Mouse (Mus musculus) ES-Bruce4 (cell line): ENCODE results near the gene Aldh3a2. TPM values are rescaled to one million over a fixed set of nuclear protein-coding genes. Genes with fewer than 3 reads are reported as not detected.

ENCODE experiments used
- H3K27ac ChIP-seq: 2 replicates; pipeline ENCODE4 v1.5.1; 2012; ENCODE audit warnings: low read length, inconsistent platforms; ENCODE audit not compliant: insufficient read depth
- H3K27me3 ChIP-seq: 2 replicates; pipeline ENCODE4 v1.6.1; 2012; ENCODE audit warnings: mild to moderate bottlenecking, low read length, inconsistent platforms; ENCODE audit not compliant: control insufficient read depth, poor library complexity, insufficient read depth, severe bottlenecking
- H3K36me3 ChIP-seq: 2 replicates; pipeline ENCODE4 v1.6.1; 2012; ENCODE audit warnings: inconsistent platforms, mild to moderate bottlenecking, low read length, moderate library complexity; ENCODE audit not compliant: control insufficient read depth, poor library complexity, insufficient read depth, severe bottlenecking
- H3K4me1 ChIP-seq: one replicate; pipeline ENCODE4 v1.8.1; 2011; ENCODE audit warnings: low read length; ENCODE audit not compliant: control insufficient read depth, insufficient read depth
- H3K4me3 ChIP-seq: 2 replicates; pipeline ENCODE4 v1.5.1; 2011; ENCODE audit warnings: low read depth, mild to moderate bottlenecking, low read length
- H3K9ac ChIP-seq: 2 replicates; pipeline ENCODE4 v1.6.1; 2012; ENCODE audit warnings: low read depth, mild to moderate bottlenecking, inconsistent platforms; ENCODE audit not compliant: poor library complexity, severe bottlenecking
- H3K9me3 ChIP-seq: replicated peaks from 2 replicates; pipeline ENCODE4 v1.6.1; 2012; ENCODE audit warnings: mild to moderate bottlenecking, low read length, inconsistent platforms; ENCODE audit not compliant: control insufficient read depth, poor library complexity, insufficient read depth, severe bottlenecking
- CTCF ChIP-seq: IDR thresholded peaks from one replicate; pipeline ENCODE4 v1.8.1; 2011; ENCODE audit warnings: low read depth, low read length
- EP300 ChIP-seq: IDR thresholded peaks from 2 replicates; pipeline ENCODE4 v1.6.1; 2011; ENCODE audit warnings: low read depth, low read length; ENCODE audit not compliant: insufficient read depth
- POLR2A ChIP-seq: IDR thresholded peaks from one replicate; pipeline ENCODE4 v1.8.1; 2011; ENCODE audit warnings: low read length; ENCODE audit not compliant: insufficient read depth
- polyA plus RNA-seq: library from polyadenylated mRNA; stranded (reverse); fragments of >200 nt; gene quantifications from 2 replicates; pipeline ENCODE4 v1.2.4, GENCODE M21; 2011; ENCODE audit warnings: low read depth; ENCODE audit not compliant: missing spikeins, insufficient read depth, insufficient read length

Gene Aldh3a2
- polyA plus RNA-seq, 1 experiment = 21.3 TPM

DNA sequence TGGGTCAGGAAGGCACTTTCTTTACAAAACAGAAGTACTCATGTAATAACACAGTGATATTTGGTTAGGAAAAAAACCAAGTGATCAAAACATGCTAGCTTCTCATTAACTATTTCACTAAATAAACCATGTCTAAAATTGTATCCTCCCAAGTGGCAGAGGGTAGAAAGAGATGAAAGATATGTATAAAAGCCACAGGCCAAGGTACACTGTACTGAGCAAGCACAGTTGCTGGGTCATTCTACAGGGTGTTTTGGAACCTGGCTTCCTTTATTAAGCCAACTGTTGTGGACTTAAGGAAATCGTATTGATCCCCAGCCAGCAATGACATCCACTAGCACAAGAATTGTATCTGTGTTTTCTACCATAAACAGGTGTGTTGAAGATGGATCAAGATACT is 3.4 kb downstream of the Aldh3a2 start:
- TF ChIP-seq POLR2A (no peak), CTCF (no peak), EP300 (no peak)
- H3K9me3 ChIP-seq = no peaks in the 10 kb centered on the region
- no peak overlapping the region for H3K9ac ChIP-seq
- peaks cover 3% of the 10 kb centered on the region for H3K4me1 ChIP-seq
- H3K27me3 ChIP-seq = no peaks in the 10 kb centered on the region; the same call in 1 of the 2 replicates
- H3K36me3 ChIP-seq = peaks cover 10% of the 10 kb centered on the region
- H3K27ac ChIP-seq = no peak overlapping the region
- H3K4me3 ChIP-seq = no peak overlapping the region

DNA sequence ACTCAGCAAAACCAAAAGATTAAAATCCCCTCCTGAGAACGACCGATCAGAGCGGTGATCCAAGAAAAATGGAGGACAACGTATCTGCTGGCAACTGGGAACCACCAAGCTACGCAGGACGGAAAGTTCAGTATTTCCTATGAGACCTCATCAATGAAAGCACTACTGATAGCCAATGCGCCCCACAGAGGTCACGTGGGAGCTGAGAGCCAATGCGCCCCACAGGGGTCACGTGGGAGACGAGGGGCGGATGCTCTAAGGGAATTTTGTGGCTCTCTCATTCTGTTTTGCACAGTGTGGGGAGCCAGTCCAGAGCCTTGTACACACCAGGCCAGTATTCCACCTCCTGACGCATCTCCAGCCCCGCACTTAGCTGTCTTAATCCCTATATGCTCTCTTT is 4.7 kb downstream of the Aldh3a2 start:
- Histone ChIP-seq H3K4me3 (no peak overlapping the region), H3K27ac (no peak overlapping the region), H3K4me1 (peaks cover 3% of the 10 kb centered on the region), H3K27me3 (no peaks in the 10 kb centered on the region), H3K36me3 (peaks cover 13% of the 10 kb centered on the region), H3K9me3 (no peaks in the 10 kb centered on the region), H3K9ac (no peak overlapping the region)
- TF ChIP-seq EP300 (no peak), POLR2A (no peak), CTCF (no peak)

DNA sequence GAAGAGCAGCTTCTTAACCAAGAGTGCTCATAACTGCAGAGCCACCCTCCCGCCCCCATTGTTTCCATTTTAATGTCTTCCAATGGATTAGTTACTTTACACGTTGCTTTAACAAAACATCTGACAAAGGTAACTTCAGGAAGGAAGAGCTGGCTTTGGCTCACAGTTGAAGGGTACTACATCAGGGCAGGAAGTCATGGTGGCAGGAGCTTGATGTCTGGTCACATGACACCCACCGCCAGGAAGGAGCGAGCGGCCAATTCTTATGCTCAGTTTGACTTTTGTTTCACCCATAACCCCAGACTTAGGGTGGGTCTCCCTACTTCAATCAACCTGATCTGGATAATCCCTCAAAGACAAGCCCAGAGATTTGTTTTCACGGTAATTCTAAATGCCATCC is 8.2 kb downstream of the Aldh3a2 start:
- peaks cover 16% of the 10 kb centered on the region for H3K36me3 ChIP-seq
- TF ChIP-seq CTCF = no peak
- TF ChIP-seq POLR2A = no peak
- no peak for TF ChIP-seq EP300

DNA sequence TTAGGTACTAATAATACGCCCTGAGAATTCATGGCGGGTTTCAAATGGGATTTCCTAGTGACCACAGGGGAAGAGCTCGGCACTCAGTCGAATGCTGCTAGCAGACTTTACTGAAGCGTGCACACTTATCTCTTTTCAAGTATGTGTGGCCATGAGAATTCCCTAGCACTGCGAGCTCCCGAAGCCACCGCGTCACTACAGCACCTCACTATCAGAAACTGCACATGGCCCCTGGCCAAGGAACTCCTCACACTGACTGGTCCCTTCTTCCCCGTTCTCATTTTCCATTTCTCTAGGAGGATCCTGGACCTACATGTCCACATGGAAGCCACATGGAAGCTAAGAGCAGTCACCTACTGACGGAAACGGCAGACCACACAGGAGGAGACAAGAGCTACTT is 14.5 kb downstream of the Aldh3a2 start:
- H3K9ac ChIP-seq = no peak overlapping the region
- H3K4me3 ChIP-seq = no peak overlapping the region
- H3K9me3 ChIP-seq = no peaks in the 10 kb centered on the region
- no peaks in the 10 kb centered on the region for H3K27me3 ChIP-seq
- TF ChIP-seq CTCF (no peak), POLR2A (no peak), EP300 (no peak)
- H3K4me1 ChIP-seq = peaks cover 3% of the 10 kb centered on the region
- 0 out of 2 replicates have a peak, but pooled peaks cover 4% of the 10 kb centered on the region for H3K36me3 ChIP-seq
- no peak overlapping the region for H3K27ac ChIP-seq

More for the DNA sequence above, 8.2 kb downstream of the Aldh3a2 start:
- Histone ChIP-seq H3K4me1 (peaks cover 1% of the 10 kb centered on the region), H3K27ac (no peak overlapping the region), H3K9me3 (no peaks in the 10 kb centered on the region), H3K4me3 (no peak overlapping the region), H3K27me3 (no peaks in the 10 kb centered on the region), H3K9ac (no peak overlapping the region)

DNA sequence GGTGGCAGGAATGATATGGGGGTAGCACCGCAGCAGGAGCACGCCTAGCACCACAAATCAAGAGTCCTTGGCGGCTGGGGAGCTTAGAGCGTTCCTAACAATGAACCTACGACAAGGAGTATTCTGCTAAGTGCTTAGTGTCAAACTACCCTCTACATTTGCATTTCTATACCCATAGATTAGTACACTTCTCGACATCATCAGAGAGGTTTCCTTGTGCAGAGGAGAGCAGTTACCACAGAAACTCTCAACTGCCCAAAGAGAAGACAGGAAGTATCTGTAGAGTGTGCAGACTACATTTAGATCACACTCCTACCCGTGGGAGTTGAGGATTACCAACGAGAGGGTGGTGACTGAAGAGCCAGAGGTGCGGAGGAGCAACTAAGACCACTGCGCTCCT is 15.5 kb downstream of the Aldh3a2 start:
- no peak for TF ChIP-seq CTCF
- no peak for TF ChIP-seq POLR2A
- TF ChIP-seq EP300 = no peak
- Histone ChIP-seq H3K27me3 (no peaks in the 10 kb centered on the region), H3K27ac (no peak overlapping the region), H3K4me1 (peaks cover 3% of the 10 kb centered on the region), H3K9ac (no peak overlapping the region), H3K4me3 (no peak overlapping the region), H3K36me3 (0 out of 2 replicates have a peak, but pooled peaks cover 4% of the 10 kb centered on the region), H3K9me3 (no peaks in the 10 kb centered on the region)

DNA sequence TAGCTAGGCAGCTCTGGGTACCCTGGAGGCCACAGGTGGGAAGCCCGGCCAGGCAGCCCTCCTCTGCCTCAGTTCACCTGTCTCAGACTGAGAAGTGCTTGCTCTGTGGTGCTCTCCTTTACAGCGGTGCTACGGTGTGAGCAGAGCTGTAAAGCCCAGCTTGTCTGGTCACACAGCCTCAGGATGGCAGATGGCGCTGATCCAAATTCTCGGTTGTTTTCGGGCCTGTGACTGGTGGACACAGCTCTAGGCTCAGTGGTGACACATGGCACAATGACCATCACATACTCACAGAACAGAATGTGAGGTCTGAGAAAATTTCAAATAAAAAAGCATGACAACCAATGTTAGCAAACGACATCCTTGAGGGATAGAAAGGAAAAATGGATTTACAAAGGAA is 22.9 kb downstream of the Aldh3a2 start:
- no peak overlapping the region for H3K27ac ChIP-seq
- no peak overlapping the region for H3K4me3 ChIP-seq
- TF ChIP-seq EP300 = no peak
- no peak overlapping the region for H3K9ac ChIP-seq
- H3K27me3 ChIP-seq = no peaks in the 10 kb centered on the region
- H3K36me3 ChIP-seq = no peaks in the 10 kb centered on the region
- peaks cover 3% of the 10 kb centered on the region for H3K4me1 ChIP-seq
- H3K9me3 ChIP-seq = no peaks in the 10 kb centered on the region

DNA sequence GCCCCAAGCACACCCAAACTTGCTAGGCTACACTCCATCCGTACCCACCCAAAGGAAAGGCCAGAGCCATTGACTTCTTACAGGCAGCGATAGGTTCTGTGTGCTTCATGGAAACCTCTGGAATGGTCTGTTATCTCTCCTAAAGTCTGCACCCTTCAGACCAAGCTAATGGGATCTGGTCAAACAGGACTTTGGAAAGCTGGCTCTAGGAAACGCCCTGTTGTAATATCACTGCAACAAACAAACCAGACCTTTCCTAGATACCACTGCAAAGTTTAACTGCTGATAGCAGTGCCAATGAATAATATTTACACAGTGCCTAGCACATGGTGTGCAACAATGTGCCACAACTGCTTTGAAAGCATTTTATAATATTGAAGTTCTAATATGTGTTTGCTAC is 31.2 kb downstream of the Aldh3a2 start:
- no peaks in the 10 kb centered on the region for H3K9me3 ChIP-seq
- no peak overlapping the region for H3K9ac ChIP-seq
- H3K36me3 ChIP-seq = no peaks in the 10 kb centered on the region
- no peaks in the 10 kb centered on the region for H3K27me3 ChIP-seq
- H3K4me3 ChIP-seq = no peak overlapping the region
- no peak overlapping the region for H3K27ac ChIP-seq
- TF ChIP-seq POLR2A = no peak
- TF ChIP-seq CTCF = no peak
- TF ChIP-seq EP300 = no peak
- no peaks in the 10 kb centered on the region for H3K4me1 ChIP-seq
